Comparison of ENCODE assay signal across 8 mouse cellular contexts in genomic region chrX:77511301-77511993, GRCm38 (mm10). TPM values are rescaled to one million over a fixed set of nuclear protein-coding genes. Genes with fewer than 3 reads are reported as not detected.
DNase-seq lines count a peak whose midpoint lies in the region; ATAC-seq and TF ChIP-seq lines count a peak whose summit lies in the region.

No protein-coding gene starts in this region.

- H3K9ac ChIP-seq in intestine, embryonic 15.5 days = peak overlapping the region; percentile 64
- peak overlapping the region; percentile 88 for H3K9ac ChIP-seq in limb, embryonic 14.5 days (ENCODE audit: low read depth, low read length, severe bottlenecking)
- peak overlapping the region; percentile 84 for H3K9ac ChIP-seq in midbrain, embryonic 16.5 days (ENCODE audit: low read depth, low read length)

- H3K36me3 ChIP-seq in intestine, embryonic 15.5 days = no peaks in the 10 kb centered on the region
- no peaks in the 10 kb centered on the region for H3K36me3 ChIP-seq in limb, embryonic 14.5 days (ENCODE audit: control insufficient read depth, insufficient read depth, low read length)
- no peaks in the 10 kb centered on the region for H3K36me3 ChIP-seq in midbrain, embryonic 16.5 days (ENCODE audit: control insufficient read depth, insufficient read depth, low read length)

- DNase-seq in frontal cortex, adult 2 months (ENCODE audit: extremely low spot score in 1 of 2, low spot score in 1 of 2) = no peak
- DNase-seq in cerebellum, postnatal 4 days (ENCODE audit: low spot score in 2 of 2) = peak; percentile 20 to 36
- peak; percentile 21 to 23 for DNase-seq in gastrocnemius, postnatal 4 days (ENCODE audit: low spot score in 2 of 2)
- peak; percentile 25 for DNase-seq in limb, embryonic 14.5 days (ENCODE audit: low spot score)
- DNase-seq in spleen, postnatal 4 days (ENCODE audit: low spot score in 2 of 2) = peak; percentile 24 to 76

- no peaks in the 10 kb centered on the region for H3K27me3 ChIP-seq in intestine, embryonic 15.5 days (replicated peaks)
- no peaks in the 10 kb centered on the region for H3K27me3 ChIP-seq in limb, embryonic 14.5 days (ENCODE audit: control insufficient read depth, insufficient read depth, low read length)
- no peaks in the 10 kb centered on the region for H3K27me3 ChIP-seq in midbrain, embryonic 16.5 days (ENCODE audit: control insufficient read depth, insufficient read depth, low read depth, low read length)

- peak overlapping the region; percentile 54 for H3K4me2 ChIP-seq in intestine, embryonic 15.5 days (replicated peaks)
- peak overlapping the region; percentile 47 for H3K4me2 ChIP-seq in limb, embryonic 14.5 days (replicated peaks; ENCODE audit: low read depth, low read length, severe bottlenecking)
- peak overlapping the region; percentile 62 for H3K4me2 ChIP-seq in midbrain, embryonic 16.5 days (ENCODE audit: low read length)

- WGBS in intestine, embryonic 15.5 days = 15% methylated on average over 53 of the region's 55 CpGs
- 29% methylated on average over 45 of the region's 55 CpGs for WGBS in limb, embryonic 14.5 days
- 17% methylated on average over 38 of the region's 55 CpGs for WGBS in midbrain, embryonic 16.5 days

- peak; percentile 32 for ATAC-seq in frontal cortex, adult (ENCODE audit: low TSS enrichment)
- peak; percentile 40 for ATAC-seq in intestine, embryonic 15.5 days
- peak; percentile 24; the same call in 1 of the 2 replicates for ATAC-seq in limb, embryonic 14.5 days (ENCODE audit: low FRiP score, low read depth)
- peak; percentile 16 for ATAC-seq in midbrain, embryonic 16.5 days

- no peak for TF ChIP-seq POLR2A in limb, embryonic 14.5 days (IDR thresholded peaks at IDR 0.05; ENCODE audit: borderline replicate concordance, extremely low read depth, insufficient read depth, insufficient read length)

- no peaks in the 10 kb centered on the region for H3K9me3 ChIP-seq in intestine, embryonic 15.5 days
- no peaks in the 10 kb centered on the region for H3K9me3 ChIP-seq in limb, embryonic 14.5 days (ENCODE audit: control insufficient read depth, low read length)
- no peaks in the 10 kb centered on the region for H3K9me3 ChIP-seq in midbrain, embryonic 16.5 days (replicated peaks; ENCODE audit: control insufficient read depth, low read length, poor library complexity, severe bottlenecking)

- peak overlapping the region; percentile 93 for H3K27ac ChIP-seq in intestine, embryonic 15.5 days
- H3K27ac ChIP-seq in limb, embryonic 14.5 days (replicated peaks; ENCODE audit: low read depth, low read length) = peak overlapping the region; percentile 97
- peak overlapping the region; percentile 93 for H3K27ac ChIP-seq in midbrain, embryonic 16.5 days (ENCODE audit: low read length)

- H3K4me1 ChIP-seq in intestine, embryonic 15.5 days (replicated peaks) = no peaks in the 10 kb centered on the region
- peaks cover 4% of the 10 kb centered on the region; the same call in 1 of the 2 replicates for H3K4me1 ChIP-seq in limb, embryonic 14.5 days (ENCODE audit: control insufficient read depth, insufficient read depth, low read length)
- H3K4me1 ChIP-seq in midbrain, embryonic 16.5 days (ENCODE audit: control insufficient read depth, insufficient read depth, low read length) = peaks cover 4% of the 10 kb centered on the region

- peak overlapping the region; percentile 60 for H3K4me3 ChIP-seq in intestine, embryonic 15.5 days (replicated peaks)
- peak overlapping the region; percentile 64 for H3K4me3 ChIP-seq in limb, embryonic 14.5 days (replicated peaks; ENCODE audit: low read length)
- H3K4me3 ChIP-seq in midbrain, embryonic 16.5 days (ENCODE audit: low read depth, low read length) = peak overlapping the region; percentile 64

RNA-seq across cellular contexts. Expression of gene Tbl1x, which starts 0.6 kb away (rescaled TPM):
- polyA plus RNA-seq in frontal cortex, adult 2 months (2012; rRNA removed) = 37.2 and 40.4 TPM in 2 replicates
- 10 to 100 TPM; 39.1 to 39.3 TPM for total RNA-seq in gastrocnemius, postnatal 4 days (2021)
- polyA plus RNA-seq in intestine, embryonic 15.5 days (2015; fragmentation: Nextera tagmentation; extraction: Ambion mirVana) = 60.6 and 66.1 TPM in 2 replicates
- polyA plus RNA-seq in limb, embryonic 14.5 days (2012; rRNA removed) = 56.8 and 60.2 TPM in 2 replicates
- 77.2 and 82.6 TPM in 2 replicates for polyA plus RNA-seq in limb, embryonic 14.5 days (2014; fragmentation: Nextera tagmentation; extraction: Ambion mirVana)
- 41.9 and 46.1 TPM in 2 replicates for polyA plus RNA-seq in midbrain, embryonic 16.5 days (2015; fragmentation: Nextera tagmentation; extraction: Ambion mirVana)

Comparison
In these comparisons a context has a peak if more than half of its experiments do, and no peak if none do; other contexts are left out.
1. DNase-seq: peak in cerebellum, postnatal 4 days (2 of 2), gastrocnemius, postnatal 4 days (2 of 2), limb, embryonic 14.5 days (single experiment) and spleen, postnatal 4 days (2 of 2); none in frontal cortex, adult 2 months (0 of 2).
2. Peak in every context shown above with its lines, with median percentiles within 50 percentile points of each other: ATAC-seq, H3K27ac ChIP-seq, H3K4me2 ChIP-seq, H3K4me3 ChIP-seq and H3K9ac ChIP-seq.